17 mouse cellular contexts compared by ENCODE assay signal in genomic region chr2:116908268-116908667, GRCm38 (mm10). TPM values are rescaled to one million over a fixed set of nuclear protein-coding genes. Genes with fewer than 3 reads are reported as not detected.
DNase-seq lines count a peak whose midpoint lies in the region; ATAC-seq lines count a peak whose summit lies in the region.
"Had no signal": no experiment of that assay in that cellular context is flagged by ENCODE, and none has a peak within 500 bp of the region (broad histone marks: within the 10 kb centered on the region; RNA-seq: fewer than 3 reads in every experiment).

No protein-coding gene starts in this region.

- no peak overlapping the region for H3K27ac ChIP-seq in hindbrain, embryonic 14.5 days
- H3K27ac ChIP-seq: heart, adult 2 months; midbrain, embryonic 10.5 days; neural tube, embryonic 12.5 days had no signal

- peak; percentile 82 for ATAC-seq in cerebellum, adult (ENCODE audit: insufficient number of reproducible peaks, low FRiP score, low TSS enrichment)
- ATAC-seq in hindbrain, embryonic 14.5 days (ENCODE audit: low FRiP score) = 0 out of 2 replicates have a peak, but pooled peaks have one; percentile 46
- ATAC-seq in monocyte, adult 5-6 weeks (replicated peaks; ENCODE audit: insufficient number of reproducible peaks, low FRiP score, low TSS enrichment, poor library complexity, severe bottlenecking) = no peak
- ATAC-seq: lung, postnatal 0 days; Patski had no signal

- H3K4me3 ChIP-seq in hindbrain, embryonic 14.5 days (replicated peaks; ENCODE audit: low read length) = no peak overlapping the region
- H3K4me3 ChIP-seq: heart, adult 2 months; midbrain, embryonic 10.5 days; neural tube, embryonic 12.5 days had no signal

- no peaks in the 10 kb centered on the region for H3K27me3 ChIP-seq in hindbrain, embryonic 14.5 days (ENCODE audit: control insufficient read depth, insufficient read depth, low read length)
- H3K27me3 ChIP-seq: neural tube, embryonic 12.5 days; Patski had no signal

- DNase-seq in layer of hippocampus, adult 8-10 months (ENCODE audit: low spot score in 2 of 2) = peak; percentile 41 to 46
- DNase-seq in layer of hippocampus, adult 11-12 months (ENCODE audit: low spot score) = no peak
- DNase-seq in cerebellum, adult 8-10 months = peak; percentile 43
- DNase-seq in hindbrain, embryonic 14.5 days (ENCODE audit: low spot score) = no peak
- DNase-seq in testis, postnatal 14 days (ENCODE audit: low spot score) = no peak
- no peak for DNase-seq in kidney, adult 18-20 months
- DNase-seq: heart, adult 2 months had no signal

- H3K36me3 ChIP-seq in hindbrain, embryonic 14.5 days (replicated peaks; ENCODE audit: control insufficient read depth, insufficient read depth) = no peaks in the 10 kb centered on the region
- H3K36me3 ChIP-seq: midbrain, embryonic 10.5 days; neural tube, embryonic 12.5 days had no signal

- no peak overlapping the region for H3K4me2 ChIP-seq in hindbrain, embryonic 14.5 days (replicated peaks)
- H3K4me2 ChIP-seq: neural tube, embryonic 12.5 days had no signal

- no peak overlapping the region for H3K9ac ChIP-seq in hindbrain, embryonic 14.5 days
- H3K9ac ChIP-seq: neural tube, embryonic 12.5 days had no signal

- H3K4me1 ChIP-seq in hindbrain, embryonic 14.5 days (replicated peaks; ENCODE audit: control insufficient read depth, insufficient read depth, low read length) = no peaks in the 10 kb centered on the region
- H3K4me1 ChIP-seq: neural tube, embryonic 12.5 days had no signal

- H3K9me3 ChIP-seq in hindbrain, embryonic 14.5 days (ENCODE audit: control insufficient read depth, low read length) = no peaks in the 10 kb centered on the region
- H3K9me3 ChIP-seq: midbrain, embryonic 10.5 days; neural tube, embryonic 12.5 days had no signal

- WGBS in hindbrain, embryonic 14.5 days = 79% methylated on average over 8 of the region's 8 CpGs

RNA-seq across cellular contexts. Expression of gene Tmco5, which starts 29.8 kb away (rescaled TPM):
- 1 to 10 TPM; 1.2 to 3.1 (median 2.0) TPM for total RNA-seq in layer of hippocampus, adult 8-10 months (2022)
- polyA plus RNA-seq in hindbrain, embryonic 14.5 days (2014; fragmentation: Nextera tagmentation; extraction: Ambion mirVana) = not detected in 2 replicates
- total RNA-seq in monocyte, adult 5-6 weeks (2017) = not detected in 3 replicates
- total RNA-seq: adrenal gland, adult 18-20 months; heart, adult 2 months; heart, postnatal 25 days; liver, adult 2 months had no signal
- polyA plus RNA-seq: heart, adult 2 months; kidney, embryonic 14.5 days; liver, adult 2 months; lung, postnatal 0 days; midbrain, embryonic 10.5 days; neural tube, embryonic 12.5 days; Patski had no signal

Comparison
In these comparisons a context has a peak if more than half of its experiments do, and no peak if none do; other contexts are left out.
1. DNase-seq: peak in layer of hippocampus, adult 8-10 months (2 of 2) and cerebellum, adult 8-10 months (single experiment); none in layer of hippocampus, adult 11-12 months (single experiment), hindbrain, embryonic 14.5 days (single experiment), testis, postnatal 14 days (single experiment) and kidney, adult 18-20 months (single experiment).